Mouse (Mus musculus): ENCODE data around the gene Cox19.
"Not testable (repeated sequence)": the region's sequence is repeated elsewhere in the genome, so short reads cannot be mapped to it uniquely, and the experiment has no call there.

Cox19 gene

DNA sequence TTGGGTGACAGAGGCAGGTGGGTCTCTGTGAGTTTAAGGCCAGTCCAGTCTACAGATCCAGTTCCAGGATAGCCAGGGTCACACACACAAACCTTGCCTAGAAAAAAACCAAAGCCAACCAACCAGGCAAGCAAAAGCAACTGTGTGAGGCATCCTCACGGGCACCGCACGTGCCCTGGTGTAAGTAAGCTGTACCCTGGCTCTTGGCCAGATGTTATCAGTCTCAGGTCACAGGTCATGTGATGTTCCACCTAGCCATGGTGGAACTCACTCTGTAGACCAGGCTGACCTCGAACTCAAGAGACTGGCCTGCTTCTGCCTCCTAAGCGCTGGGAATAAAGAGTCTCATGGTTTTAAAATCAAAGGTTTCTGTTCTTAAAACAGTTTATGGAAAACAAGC, 8.0 kb upstream of the Cox19 start:
- no peak for DNase-seq

DNA sequence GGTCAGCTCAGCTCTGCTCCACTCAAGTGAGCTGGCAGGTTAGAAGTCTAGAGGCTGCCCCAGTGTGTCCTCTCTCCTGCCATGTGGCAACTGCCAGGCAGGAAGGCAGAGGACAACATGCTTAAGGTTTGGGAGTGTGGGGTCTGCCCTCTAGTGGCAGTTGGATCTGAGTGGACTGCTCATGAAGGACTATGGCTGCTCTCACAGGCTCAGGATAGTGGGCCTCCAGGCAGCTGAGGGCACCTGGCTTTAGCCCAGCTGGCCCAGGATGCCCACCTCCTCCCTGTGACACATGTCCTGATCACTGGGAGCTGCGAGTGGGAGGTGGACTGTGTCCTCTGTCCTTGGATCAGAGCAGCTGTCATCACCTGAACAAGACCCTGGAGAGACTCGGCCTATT, 7.4 kb upstream of the Cox19 start:
- DNase-seq: peak; percentile 50

DNA sequence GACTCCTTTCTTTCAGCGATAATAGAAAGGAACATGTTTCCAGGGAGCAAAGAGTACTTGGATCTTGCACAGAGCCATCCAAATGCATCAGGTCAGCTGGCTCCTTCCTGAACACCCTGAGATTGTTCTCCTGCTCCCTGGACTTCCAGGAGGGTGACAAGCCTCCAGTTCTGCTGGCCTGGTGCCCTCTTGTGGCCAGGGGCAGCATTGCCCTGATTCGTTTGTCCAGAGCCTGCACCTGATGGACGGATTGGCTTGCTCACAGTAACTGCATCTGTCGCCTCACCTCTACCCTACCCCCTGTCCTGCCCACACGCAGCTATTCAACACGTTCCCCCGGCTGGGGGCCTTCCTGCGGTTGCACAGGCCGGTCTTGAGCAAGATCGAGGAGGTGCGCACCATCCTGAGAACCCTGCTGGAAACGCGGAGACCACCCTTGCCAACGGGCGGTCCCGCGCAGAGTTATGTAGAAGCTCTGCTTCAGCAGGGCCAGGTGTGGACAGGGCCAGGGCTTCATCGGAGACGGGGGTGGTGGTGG, 4.1 kb upstream of the Cox19 start:
- DNase-seq: peak; percentile 74

DNA sequence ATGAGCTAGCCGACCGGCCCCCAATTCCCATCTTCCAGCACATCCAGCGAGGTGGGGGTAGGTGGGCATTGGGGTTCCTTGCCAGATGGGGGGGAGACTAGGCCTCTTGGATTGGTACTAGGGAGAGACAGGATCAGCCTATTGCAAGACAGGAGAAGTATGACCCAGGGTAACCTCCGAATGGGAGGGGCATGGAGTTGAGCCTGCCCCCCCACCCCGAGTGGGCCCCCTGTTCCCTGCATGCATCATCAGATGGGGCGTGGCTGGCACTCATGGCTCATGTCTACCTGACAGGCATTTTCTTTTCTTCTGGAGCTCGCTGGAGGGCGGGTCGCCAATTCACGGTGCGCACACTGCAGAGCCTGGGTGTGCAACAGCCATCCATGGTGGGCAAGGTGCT, 2.7 kb upstream of the Cox19 start:
- no peak for DNase-seq

DNA sequence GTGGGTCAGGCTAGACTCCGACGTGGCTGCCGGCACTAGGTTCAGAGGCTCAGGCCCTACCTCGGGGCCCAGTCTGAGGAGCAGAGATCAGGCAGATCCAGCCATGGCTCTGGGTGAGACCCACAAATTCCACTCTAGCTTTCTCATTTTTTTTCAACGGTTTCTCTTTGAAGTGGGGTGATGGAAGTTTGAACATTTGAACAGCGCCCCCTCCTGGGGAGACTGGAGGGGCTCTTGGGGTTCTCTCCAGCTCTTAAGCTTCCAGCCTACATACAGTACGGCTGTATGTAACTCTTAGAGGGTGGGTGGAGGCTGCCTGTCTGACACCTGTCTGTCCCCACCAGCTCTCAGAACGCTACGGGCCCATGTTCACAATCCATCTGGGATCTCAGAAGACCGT, 2.3 kb upstream of the Cox19 start:
- no peak for DNase-seq

DNA sequence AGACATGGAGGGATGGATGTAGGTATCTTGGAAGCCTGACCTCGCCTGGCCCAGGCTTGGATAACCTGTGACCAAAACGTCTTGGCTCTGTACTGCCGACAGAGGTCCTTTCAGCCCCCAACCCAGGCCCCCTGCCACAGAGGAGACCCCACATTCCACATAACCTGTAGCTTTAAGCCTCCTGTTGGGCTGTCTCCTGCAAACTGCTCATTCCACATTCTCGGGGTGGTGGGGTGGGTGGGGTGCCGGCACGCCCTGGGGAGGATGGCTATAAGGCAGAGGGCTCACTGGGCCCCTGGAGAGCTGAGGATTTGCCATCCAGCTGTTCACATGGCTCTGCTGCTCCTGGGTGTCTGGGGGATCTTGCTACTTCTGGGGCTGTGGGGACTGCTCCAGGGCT, 1.1 kb upstream of the Cox19 start, which contains the start of gene Cyp2w1:
Gene Cyp2w1 (plus strand): TSS at position 301 of the 400 bp plus-strand sequence.
- no peak for DNase-seq

DNA sequence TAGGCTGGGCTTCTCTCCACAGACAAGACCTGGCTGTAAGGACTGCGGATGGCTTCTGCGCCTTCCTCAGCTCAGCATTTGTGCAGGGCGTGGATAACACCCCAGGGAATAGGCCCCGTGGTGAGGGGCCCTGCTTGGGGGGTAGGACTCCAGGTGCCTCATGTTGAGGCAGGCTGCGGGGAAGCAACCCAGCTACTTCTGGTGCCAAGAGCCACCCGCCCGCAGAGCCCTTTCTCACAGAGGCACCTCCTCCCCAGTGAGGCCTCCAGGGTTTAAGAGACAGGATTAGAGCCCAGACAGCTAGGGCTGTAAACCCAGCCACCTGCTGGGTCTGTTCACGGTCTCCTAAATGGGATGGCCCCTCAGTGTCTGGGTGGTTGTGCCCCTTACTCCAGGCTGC, 410 bp upstream of the Cox19 start:
- DNase-seq: no peak

DNA sequence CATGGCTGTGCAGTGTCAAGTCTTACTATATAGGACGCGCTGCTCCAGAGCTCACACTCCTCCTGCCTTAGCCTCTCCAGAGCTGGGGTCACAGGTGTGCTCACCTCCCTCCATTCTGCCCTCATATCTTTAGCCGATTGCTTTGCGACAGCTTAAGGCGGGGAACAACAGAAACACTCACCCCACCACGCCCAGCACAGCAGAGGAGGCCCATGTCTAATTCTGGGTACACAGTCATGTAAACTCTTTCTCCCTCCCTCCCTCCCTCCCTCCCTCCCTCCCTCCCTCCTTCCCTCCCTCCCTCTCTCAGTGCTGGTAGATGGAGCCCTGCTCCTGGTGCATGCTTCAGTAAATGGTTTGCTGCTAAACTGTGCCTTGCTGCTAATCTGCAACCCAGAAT, 1.5 kb downstream of the Cox19 start:
- no peak for DNase-seq

DNA sequence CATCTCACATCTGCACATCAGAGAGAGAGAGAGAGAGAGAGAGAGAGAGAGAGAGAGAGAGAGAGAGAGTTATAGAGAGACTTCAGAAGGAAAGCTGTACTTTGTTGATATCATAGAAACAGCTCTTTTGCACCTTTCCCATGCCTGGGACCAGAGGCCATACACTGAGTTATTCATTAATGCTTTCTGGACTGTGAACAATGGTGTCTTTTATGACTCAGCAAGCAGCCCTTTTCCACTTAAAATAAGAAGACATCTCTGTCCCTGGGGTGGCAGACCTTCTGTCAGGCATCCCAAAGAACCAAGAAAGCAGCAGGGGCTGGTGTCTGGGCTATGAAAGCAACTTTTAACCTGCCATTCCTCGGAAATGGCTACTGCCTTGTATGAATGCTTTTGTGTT, 4.0 kb downstream of the Cox19 start:
- DNase-seq: no peak

DNA sequence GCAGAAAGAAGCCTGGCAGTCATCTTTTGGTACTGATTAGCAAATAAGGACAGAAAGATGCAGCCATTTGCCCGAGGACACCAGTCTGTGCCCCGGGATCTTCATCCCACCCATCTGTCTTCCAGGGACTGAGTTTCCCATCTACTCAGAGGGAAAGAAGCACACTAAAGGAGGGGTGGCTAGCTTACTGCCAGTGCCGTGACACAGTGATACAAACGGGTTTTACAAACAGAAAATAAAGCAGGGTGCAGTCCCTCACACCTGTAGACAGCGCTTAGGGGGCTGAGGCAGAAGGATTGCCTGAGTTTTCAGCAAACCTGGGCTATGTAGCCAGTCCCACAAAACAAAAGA, 5.9 kb downstream of the Cox19 start:
- DNase-seq: no peak

DNA sequence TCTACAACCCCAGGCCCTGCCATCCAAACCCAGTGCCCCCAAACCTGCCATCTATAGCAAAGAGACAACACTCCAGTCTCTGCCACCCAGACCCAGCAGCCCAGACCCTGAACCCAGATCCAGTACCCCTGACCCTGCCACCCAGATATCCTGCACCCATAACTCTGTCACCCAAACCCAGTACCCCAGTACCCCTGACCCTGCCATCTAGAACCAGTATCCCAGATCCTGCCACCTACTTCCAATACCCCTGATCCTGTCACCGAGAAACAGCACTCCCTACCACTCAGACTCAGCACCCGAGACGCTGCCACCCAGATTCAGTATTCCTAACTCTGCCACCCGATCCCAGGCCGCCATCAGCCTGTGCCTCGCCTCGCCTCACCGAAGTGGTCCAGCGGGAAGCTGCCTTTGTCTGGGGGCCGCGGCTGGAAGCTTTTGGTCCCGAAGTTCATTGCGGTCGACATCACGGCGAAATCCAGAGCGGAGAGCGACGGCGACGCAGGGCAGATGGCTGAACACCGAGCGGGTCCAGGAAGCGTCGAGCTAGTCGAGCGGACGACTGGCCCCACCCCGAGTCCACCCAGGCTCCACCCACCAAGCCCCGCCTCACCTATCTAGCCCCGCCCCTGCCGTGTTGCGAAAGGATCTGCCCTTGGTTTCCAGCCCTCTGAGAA, 6.4 kb downstream of the Cox19 start:
- DNase-seq: peak; percentile 97

DNA sequence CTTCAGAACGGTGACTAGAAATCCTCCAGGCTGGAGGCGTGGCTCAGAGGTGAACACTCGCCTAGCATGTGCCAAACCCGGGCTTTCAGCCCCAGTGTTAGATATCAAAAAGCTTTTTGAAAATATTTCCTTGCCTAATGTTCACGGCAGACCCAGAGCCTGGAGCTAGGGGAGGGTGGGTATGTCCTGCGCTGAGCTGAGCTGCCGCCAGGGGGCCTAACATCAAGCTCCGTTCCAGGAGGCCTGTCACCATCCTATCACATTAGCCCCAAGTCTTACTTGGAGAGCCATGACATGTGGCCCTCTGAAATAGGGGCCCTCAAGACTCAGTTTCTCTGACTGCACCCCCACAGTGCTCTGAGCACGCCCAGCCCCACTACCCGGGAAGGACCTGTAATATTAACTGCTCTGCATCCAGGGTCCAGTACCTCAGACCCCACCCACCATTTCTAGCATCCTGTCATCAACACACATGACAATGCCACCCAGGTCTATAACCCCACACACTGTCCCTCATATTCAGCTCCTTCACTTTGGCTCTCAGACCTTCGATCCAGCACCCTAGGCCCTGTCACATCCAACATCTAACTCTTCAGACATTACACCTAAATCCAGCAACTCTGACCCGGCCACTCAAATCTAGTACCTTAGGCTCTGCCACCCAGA, 7.1 kb downstream of the Cox19 start:
- peak; percentile 90 for DNase-seq

DNA sequence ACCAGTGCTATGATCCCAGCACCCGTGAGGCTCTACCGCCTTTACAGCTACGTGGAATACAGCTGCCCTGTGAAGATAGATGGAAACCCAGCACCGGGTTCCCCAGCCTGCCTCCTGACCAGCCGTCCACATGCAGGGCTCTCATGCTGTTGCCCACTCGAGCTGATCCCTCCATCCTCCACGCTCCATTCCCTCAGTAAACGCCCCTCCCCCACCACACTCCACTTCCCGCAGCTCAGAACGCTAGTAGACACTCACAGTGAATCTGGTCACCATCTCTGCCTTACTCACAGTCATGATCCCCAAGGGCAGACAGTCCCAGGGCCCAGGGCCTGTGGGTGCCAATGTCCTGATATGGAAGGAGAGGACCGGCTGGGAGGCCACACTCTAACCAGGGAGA, 12.3 kb downstream of the Cox19 start:
- no peak for DNase-seq

DNA sequence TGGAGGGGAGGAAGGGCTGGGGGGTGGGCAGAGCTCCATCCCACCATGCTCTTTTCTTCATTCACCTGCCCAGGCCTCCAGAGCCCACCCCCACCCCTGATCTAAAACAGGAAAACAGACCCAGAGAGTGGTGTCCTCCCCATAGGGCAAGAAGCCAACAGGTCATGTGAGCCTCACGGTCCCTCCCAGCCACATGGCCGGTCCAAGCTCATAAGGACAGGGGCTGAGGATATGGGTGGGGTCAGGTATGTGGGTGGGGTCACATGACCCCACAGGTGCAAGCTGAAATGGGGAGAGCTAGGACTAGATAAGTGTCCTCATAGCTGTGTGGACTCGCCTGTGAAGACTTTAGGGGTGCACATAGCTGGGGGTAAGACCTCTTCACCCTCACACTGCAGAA, 12.8 kb downstream of the Cox19 start:
- DNase-seq: no peak

DNA sequence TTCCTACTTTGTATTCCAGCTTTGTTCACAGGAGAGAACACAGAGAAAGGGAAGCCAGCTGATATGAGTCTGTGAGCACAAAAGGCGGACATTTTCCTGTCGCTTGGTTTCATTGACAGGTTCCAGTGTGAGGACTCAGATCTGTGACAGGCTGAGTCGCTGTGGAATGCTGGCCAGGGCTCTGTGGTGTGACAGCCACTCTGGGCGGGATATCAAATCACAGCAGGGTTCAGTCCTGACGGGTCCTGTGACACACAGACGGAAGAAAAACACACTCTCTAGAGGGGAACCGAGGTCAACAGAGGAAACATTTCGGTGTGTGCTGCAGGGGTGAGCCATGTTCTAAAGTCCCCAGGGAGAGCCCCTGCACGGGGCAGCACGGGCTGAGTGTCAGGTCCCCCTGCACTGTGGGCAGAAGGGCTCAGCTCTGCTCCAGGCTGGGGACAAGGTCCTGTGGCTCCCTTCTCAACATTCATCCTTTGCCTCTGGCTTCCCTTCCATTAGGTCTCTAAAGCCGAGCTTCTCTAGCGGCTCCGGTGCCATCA, 13.3 kb downstream of the Cox19 start:
- DNase-seq: no peak

DNA sequence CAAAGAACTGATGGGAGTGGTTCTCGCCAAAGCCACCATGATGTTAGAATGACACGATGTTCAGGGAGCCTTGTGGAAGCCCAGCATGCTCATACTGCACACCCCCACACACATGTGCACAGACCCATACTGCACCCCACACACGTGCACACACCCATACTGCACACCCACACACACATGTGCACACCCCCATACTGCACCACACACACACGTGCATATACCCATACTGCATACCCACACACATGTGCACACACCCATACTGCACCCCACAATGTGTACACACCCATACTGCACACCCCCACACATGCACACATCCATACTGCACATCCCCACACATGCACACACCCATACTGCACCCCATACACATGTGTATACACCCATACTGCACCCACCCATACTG, 15.6 kb downstream of the Cox19 start:
- DNase-seq: no peak

DNA sequence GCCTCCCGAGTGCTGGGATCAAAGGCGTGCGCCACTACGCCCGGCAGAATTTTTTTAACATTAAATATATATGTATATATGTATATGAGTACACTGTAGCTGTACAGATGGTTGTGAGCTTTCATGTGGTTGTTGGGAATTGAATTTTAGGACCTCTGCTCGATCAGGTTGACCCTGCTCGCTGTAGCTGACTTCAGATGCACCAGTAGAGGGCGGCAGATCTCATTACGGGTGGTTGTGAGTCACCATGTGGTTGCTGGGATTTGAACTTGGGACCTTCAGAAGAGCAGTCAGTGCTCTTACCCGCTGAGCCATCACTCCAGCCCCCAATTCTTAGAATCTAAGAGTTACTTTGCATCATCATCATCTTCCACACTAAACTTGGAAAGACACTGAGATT, 16.8 kb downstream of the Cox19 start:
- DNase-seq: not testable (repeated sequence)

DNA sequence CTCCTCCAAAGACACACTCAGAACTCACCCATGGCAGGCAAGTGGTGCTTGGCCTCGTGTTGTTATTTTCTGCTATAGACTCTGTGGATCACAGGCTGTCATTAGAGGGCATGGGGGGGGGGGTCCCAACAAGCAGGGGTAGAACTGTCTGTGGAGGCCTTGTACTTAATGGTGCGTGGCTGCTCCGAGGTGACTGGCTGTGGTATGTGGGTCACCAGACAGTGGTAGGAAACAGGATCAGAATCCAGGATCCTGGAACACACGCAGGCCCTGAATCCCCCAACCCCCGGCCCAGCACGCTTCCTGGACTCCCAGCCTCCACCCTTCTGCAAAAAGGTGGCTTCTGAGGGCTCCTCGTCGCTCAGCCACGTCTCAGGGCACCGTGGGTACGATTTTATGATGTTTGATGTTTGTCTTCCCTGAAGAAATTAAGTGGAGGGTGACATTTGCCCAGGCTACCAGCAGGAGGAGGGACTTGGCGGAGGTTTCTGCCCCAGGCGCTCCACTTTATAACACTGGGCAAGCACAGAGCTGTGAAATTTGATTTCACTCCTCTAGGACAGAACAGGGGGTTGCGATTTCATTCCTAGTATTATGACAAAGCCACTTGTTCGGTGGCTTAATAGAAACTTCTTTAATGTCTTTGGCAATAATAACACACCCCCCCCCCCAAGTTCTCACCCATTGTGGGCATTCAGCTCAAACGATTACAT, 17.8 kb downstream of the Cox19 start:
- DNase-seq: no peak

DNA sequence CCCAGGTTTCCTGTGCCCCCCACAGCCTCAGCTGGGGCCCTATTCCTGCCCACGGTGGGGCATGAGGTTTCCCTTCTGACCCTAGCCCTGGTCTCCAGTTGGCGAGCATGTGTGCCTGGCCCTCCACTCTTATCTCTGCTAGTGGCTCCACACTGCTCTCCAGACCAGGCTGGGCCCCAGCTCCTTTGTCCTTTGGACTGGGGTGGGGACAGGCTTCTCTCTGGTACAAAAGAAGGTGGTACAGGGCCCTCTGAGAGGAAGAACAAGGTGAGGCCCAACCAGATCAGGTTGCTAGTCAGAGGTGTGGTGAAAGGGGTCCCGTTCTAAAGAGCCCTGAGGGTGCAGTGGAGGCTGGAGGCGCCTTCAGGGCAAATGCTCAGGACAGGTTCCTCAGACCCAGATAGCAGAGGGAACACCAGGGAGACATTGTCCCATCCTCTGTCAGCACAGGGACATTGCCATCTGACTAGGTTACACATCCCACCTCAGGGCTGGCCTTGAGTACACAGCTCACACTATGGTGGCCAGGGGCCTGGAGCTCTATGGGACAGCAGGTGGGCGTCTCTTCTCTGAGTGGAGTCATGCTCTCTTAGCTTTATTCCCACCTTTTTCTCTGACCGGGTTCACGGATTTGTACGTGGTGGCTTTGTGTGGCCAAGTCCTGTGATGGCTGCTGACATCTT, 18.5 kb downstream of the Cox19 start:
- DNase-seq: no peak

DNA sequence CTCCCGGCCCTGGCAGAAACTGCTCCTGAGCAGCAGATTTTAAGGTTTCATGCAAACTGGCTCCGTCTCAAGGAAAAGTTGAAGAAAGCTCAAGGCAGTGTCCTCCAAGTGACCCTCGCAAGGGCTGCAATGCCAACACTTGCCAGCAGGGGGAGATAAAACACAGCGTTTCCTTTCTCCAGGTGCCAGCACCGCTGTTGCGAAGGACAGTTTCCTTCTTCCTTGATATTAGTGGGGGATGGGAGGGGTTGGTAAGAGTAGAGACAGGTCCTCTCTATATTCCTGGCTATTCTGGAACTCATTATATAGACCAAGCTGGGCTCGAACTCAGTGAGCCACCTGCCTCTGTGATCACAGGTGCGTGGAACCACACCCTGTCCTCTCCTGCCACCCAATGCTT, 19.5 kb downstream of the Cox19 start:
- DNase-seq: peak; percentile 80

DNA sequence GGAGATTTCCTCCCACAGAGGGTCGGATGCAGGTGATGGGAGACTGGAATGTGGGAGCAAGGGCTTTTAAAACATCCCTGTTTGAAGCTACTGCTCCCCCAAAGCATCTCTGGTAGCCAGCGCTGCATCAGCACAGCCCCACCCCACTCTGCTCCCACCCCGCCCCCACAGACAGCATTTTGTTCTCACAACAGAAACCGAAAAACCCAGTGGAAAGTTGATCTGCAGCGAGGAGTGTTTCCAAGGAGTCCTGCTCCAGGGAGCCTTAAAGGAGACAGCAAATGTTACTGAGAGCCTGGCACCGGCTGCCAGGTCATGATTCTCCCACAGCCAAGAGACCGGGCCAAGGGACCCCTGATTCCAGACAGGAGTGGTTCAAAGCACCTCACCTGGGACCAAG, 20.5 kb downstream of the Cox19 start:
- no peak for DNase-seq

DNA sequence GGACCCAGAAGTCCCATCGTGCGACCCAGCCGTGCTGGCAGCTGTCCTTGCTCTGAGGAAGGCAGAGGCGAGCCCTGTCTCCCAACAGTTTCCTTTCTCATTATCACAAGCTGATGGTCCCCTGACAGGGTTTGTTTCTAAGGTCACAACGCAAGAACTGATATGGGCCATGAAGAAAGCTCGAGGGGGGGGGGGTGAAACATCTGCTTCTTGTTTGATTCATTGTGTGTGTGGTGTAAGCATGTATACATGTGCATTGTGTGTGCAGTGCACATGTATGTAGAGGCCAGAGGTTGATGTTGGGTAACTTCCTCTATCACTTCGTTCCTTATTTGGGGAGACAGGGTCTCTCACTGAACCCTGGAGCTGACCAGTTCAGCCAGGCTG, 23.6 kb downstream of the Cox19 start:
- DNase-seq: no peak

DNA sequence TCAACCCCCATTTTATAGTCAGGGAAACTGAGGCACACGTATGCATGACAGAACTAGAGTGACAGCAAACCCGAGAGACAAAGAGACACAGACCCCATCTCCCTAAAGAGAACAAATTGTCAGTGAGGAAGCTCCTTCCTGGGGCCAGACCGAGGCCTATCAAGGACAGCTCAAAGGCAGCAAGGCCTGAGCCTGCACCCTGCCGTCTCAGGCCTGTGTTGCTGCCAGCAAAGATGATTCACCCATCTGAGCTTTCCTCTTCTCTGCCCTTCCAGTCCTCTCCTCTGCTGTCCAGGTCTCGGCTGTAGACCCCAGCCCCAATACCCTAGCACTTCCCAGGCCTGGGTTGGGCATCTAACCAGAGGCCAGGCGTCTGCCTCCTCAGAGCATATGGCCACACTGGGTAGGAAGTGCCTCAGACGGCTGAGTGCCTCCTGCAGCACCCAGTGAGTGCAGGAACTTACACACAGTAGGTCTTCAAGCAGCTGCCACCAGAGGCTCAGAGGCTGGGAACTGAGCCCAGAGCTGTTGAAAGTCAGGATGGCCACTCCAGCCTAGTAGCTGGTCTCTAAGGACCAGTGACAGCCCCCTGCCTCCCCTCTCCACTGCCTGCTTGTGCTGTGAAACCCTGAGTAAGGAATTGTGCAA, 24.1 kb downstream of the Cox19 start:
- no peak for DNase-seq
